Mouse (Mus musculus): ENCODE data around the gene Ifna12. TPM values are rescaled to one million over a fixed set of nuclear protein-coding genes. Genes with fewer than 3 reads are reported as not detected.
"Not testable (repeated sequence)": the region's sequence is repeated elsewhere in the genome, so short reads cannot be mapped to it uniquely, and the experiment has no call there.

Ifna12 gene
- polyA plus RNA-seq (2015; fragmentation: Nextera tagmentation; extraction: Ambion mirVana): not detected in 2 replicates

- no peak within 1 kb of the TSS for H3K9ac ChIP-seq
- no peak within 1 kb of the TSS for H3K27ac ChIP-seq
- H3K4me3 ChIP-seq (replicated peaks): no peak within 1 kb of the TSS
- no peaks in the 10 kb centered on the region for H3K36me3 ChIP-seq
- no peak within 1 kb of the TSS for H3K4me2 ChIP-seq
- H3K9me3 ChIP-seq (replicated peaks): no peaks in the 10 kb centered on the region
- ATAC-seq (ENCODE audit: low read depth) (no peak), DNase-seq (no peak)
- no peaks in the 10 kb centered on the region for H3K4me1 ChIP-seq (replicated peaks)
- H3K27me3 ChIP-seq: no peaks in the 10 kb centered on the region
Observed at GRCm38 (mm10) chr4:88603276-88603675, at the start of gene Ifna12. Ifna12 (minus strand) TSS chr4:88603376.

GRCm38 (mm10) chr4:88644359-88644758, 41.2 kb upstream of the Ifna12 start, which contains the start of gene Ifna13:
Ifna13 (minus strand) TSS chr4:88644459.
- Histone ChIP-seq H3K4me3 (replicated peaks) (no peak within 1 kb of the TSS), H3K27ac (no peak within 1 kb of the TSS), H3K4me1 (replicated peaks) (no peaks in the 10 kb centered on the region), H3K9ac (no peak within 1 kb of the TSS), H3K4me2 (no peak within 1 kb of the TSS), H3K27me3 (no peaks in the 10 kb centered on the region), H3K36me3 (no peaks in the 10 kb centered on the region), H3K9me3 (replicated peaks) (no peaks in the 10 kb centered on the region)
- 31% methylated on average over 2 of the region's 2 CpGs for WGBS (ENCODE audit: insufficient replicate concordance)
- ATAC-seq (ENCODE audit: low read depth): no peak
- DNase-seq: no peak

- Histone ChIP-seq H3K27ac (no peak overlapping the region), H3K4me3 (replicated peaks) (no peak overlapping the region), H3K9ac (no peak overlapping the region), H3K4me1 (replicated peaks) (no peaks in the 10 kb centered on the region), H3K36me3 (no peaks in the 10 kb centered on the region), H3K4me2 (no peak overlapping the region), H3K9me3 (replicated peaks) (no peaks in the 10 kb centered on the region), H3K27me3 (no peaks in the 10 kb centered on the region)
- no peak for ATAC-seq (ENCODE audit: low read depth)
- 26% methylated on average over 2 of the region's 2 CpGs for WGBS (ENCODE audit: insufficient replicate concordance)
- no peak for DNase-seq
Observed at GRCm38 (mm10) chr4:88642526-88642925, 39.4 kb upstream of the Ifna12 start.

- peak overlapping the region; percentile 47 for H3K4me3 ChIP-seq (replicated peaks)
- H3K4me2 ChIP-seq: peak overlapping the region; percentile 55
- H3K27me3 ChIP-seq: no peaks in the 10 kb centered on the region
- peak; percentile 49 for DNase-seq
- no peaks in the 10 kb centered on the region for H3K4me1 ChIP-seq (replicated peaks)
- no peak overlapping the region for H3K27ac ChIP-seq
- no peak overlapping the region for H3K9ac ChIP-seq
- no peaks in the 10 kb centered on the region for H3K36me3 ChIP-seq
- H3K9me3 ChIP-seq (replicated peaks): no peaks in the 10 kb centered on the region
- peak; percentile 87 for ATAC-seq (ENCODE audit: low read depth)
- 18% methylated on average over 11 of the region's 11 CpGs for WGBS (ENCODE audit: insufficient replicate concordance)
Observed at GRCm38 (mm10) chr4:88641077-88641831, 38.1 kb upstream of the Ifna12 start.

GRCm38 (mm10) chr4:88640704-88641076, 37.5 kb upstream of the Ifna12 start:
- Histone ChIP-seq H3K9me3 (replicated peaks) (no peaks in the 10 kb centered on the region), H3K27me3 (no peaks in the 10 kb centered on the region), H3K36me3 (no peaks in the 10 kb centered on the region), H3K4me3 (replicated peaks) (peak overlapping the region; percentile 47), H3K27ac (no peak overlapping the region), H3K9ac (no peak overlapping the region), H3K4me2 (peak overlapping the region; percentile 55), H3K4me1 (replicated peaks) (no peaks in the 10 kb centered on the region)
- no peak for ATAC-seq (ENCODE audit: low read depth)
- WGBS (ENCODE audit: insufficient replicate concordance): 45% methylated on average over 8 of the region's 8 CpGs
- no peak for DNase-seq

- Histone ChIP-seq H3K9ac (no peak within 1 kb of the TSS), H3K4me3 (replicated peaks) (no peak within 1 kb of the TSS), H3K4me2 (no peak within 1 kb of the TSS), H3K36me3 (no peaks in the 10 kb centered on the region), H3K27ac (no peak within 1 kb of the TSS), H3K27me3 (no peaks in the 10 kb centered on the region), H3K9me3 (replicated peaks) (no peaks in the 10 kb centered on the region), H3K4me1 (replicated peaks) (no peaks in the 10 kb centered on the region)
- ATAC-seq (ENCODE audit: low read depth) (no peak), DNase-seq (no peak)
- 73% methylated on average over 4 of the region's 4 CpGs for WGBS (ENCODE audit: insufficient replicate concordance)
Observed at GRCm38 (mm10) chr4:88634311-88634710, 31.1 kb upstream of the Ifna12 start, which contains the start of gene C87499. C87499 (minus strand) TSS chr4:88634411.

GRCm38 (mm10) chr4:88592285-88592684, 10.9 kb downstream of the Ifna12 start, which contains the start of gene Ifna9:
Ifna9 (minus strand) TSS chr4:88592385.
- H3K4me2 ChIP-seq: no peak within 1 kb of the TSS
- no peak within 1 kb of the TSS for H3K9ac ChIP-seq
- DNase-seq: no peak
- no peak within 1 kb of the TSS for H3K27ac ChIP-seq
- H3K36me3 ChIP-seq: no peaks in the 10 kb centered on the region
- H3K27me3 ChIP-seq: no peaks in the 10 kb centered on the region
- H3K9me3 ChIP-seq (replicated peaks): no peaks in the 10 kb centered on the region
- 50% methylated on average over 1 of the region's 1 CpGs for WGBS (ENCODE audit: insufficient replicate concordance)
- no peak within 1 kb of the TSS for H3K4me3 ChIP-seq (replicated peaks)
- H3K4me1 ChIP-seq (replicated peaks): no peaks in the 10 kb centered on the region
- no peak for ATAC-seq (ENCODE audit: low read depth)

GRCm38 (mm10) chr4:88571698-88572097, 31.5 kb downstream of the Ifna12 start, which contains the start of gene Ifna14:
Ifna14 (minus strand) TSS chr4:88571798.
- 60% methylated on average over 1 of the region's 1 CpGs for WGBS (ENCODE audit: insufficient replicate concordance)
- no peaks in the 10 kb centered on the region for H3K9me3 ChIP-seq (replicated peaks)
- no peak within 1 kb of the TSS for H3K4me3 ChIP-seq (replicated peaks)
- no peak for ATAC-seq (ENCODE audit: low read depth)
- no peak within 1 kb of the TSS for H3K4me2 ChIP-seq
- no peak within 1 kb of the TSS for H3K27ac ChIP-seq
- no peaks in the 10 kb centered on the region for H3K27me3 ChIP-seq
- no peak within 1 kb of the TSS for H3K9ac ChIP-seq
- DNase-seq: no peak
- H3K4me1 ChIP-seq (replicated peaks): no peaks in the 10 kb centered on the region
- no peaks in the 10 kb centered on the region for H3K36me3 ChIP-seq

GRCm38 (mm10) chr4:88561791-88562190, 41.4 kb downstream of the Ifna12 start:
- Histone ChIP-seq H3K9me3 (replicated peaks) (no peaks in the 10 kb centered on the region), H3K4me2 (no peak overlapping the region), H3K27ac (no peak overlapping the region), H3K4me1 (replicated peaks) (no peaks in the 10 kb centered on the region), H3K4me3 (replicated peaks) (no peak overlapping the region), H3K27me3 (no peaks in the 10 kb centered on the region), H3K36me3 (no peaks in the 10 kb centered on the region), H3K9ac (no peak overlapping the region)
- WGBS (ENCODE audit: insufficient replicate concordance): 75% methylated on average over 1 of the region's 1 CpGs
- no peak for ATAC-seq (ENCODE audit: low read depth)
- DNase-seq: no peak

- not testable (repeated sequence) for H3K9ac ChIP-seq; H3K4me3 ChIP-seq (replicated peaks); H3K4me1 ChIP-seq (replicated peaks); H3K27me3 ChIP-seq; DNase-seq; ATAC-seq (ENCODE audit: low read depth); H3K9me3 ChIP-seq (replicated peaks); H3K36me3 ChIP-seq; H3K27ac ChIP-seq; H3K4me2 ChIP-seq
Observed at GRCm38 (mm10) chr4:88558145-88558544, 45.0 kb downstream of the Ifna12 start, which contains the start of gene Ifna15. Ifna15 (minus strand) TSS chr4:88558245.

Measured in liver, embryonic 13.5 days (tissue).